Mouse (Mus musculus): Measurements from ENCODE around the gene Traf3. TPM values are rescaled to one million over a fixed set of nuclear protein-coding genes. Genes with fewer than 3 reads are reported as not detected.

Gene Traf3
- polyA plus RNA-seq, 1 experiment: 29.8 TPM

DNA sequence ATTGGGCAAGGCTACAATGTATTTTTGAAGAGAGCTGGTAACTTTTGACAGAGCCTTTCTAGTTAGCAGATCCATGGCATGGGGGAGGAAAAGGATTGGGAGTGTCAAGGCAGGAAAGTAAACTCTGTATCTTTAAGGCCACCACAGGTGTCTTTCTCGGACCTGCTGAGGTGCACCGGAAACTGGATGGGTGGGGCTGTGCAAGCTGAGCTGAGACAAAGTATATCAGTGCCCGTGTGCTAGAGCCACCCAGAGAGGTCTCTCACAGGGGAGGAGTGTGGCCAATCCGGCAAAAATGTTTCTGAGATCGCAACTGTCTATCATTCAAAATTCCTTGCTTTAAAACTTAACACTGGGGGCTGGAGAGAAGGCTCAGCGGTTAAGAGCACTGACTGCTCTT is 69.5 kb downstream of the Traf3 start:
- 95% methylated on average over 6 of the region's 6 CpGs for whole genome bisulfite sequencing
- no peak overlapping the region for H3K4me3 ChIP-seq (replicated peaks; ENCODE audit: insufficient read depth, low read depth, low read length)

DNA sequence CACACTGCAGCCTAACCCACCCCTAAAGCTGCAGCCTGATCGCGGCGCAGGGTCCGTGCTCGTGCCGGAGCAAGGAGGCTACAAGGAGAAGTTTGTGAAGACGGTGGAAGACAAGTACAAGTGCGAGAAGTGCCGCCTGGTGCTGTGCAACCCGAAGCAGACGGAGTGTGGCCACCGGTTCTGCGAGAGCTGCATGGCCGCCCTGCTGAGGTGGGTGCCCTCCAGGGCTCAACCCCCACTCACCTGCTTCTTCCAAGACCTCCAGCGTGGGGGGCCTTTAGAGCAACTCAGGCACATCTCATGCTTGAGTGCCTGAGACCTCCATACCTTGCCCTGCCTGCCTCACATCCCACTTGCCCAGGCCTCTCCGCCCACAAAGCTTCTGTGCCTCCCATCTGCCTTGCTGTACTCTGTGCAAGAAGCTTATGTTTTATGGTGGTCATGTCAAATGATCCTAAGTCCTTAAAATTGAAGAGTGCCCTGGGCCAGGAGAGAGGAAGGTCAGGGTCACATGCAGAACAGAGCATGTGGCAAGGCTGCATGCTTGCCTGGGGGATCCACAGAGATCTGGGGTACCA is 71.5 kb downstream of the Traf3 start:
- DNase-seq: no peak
- Histone ChIP-seq H3K27me3 (ENCODE audit: control insufficient read depth, insufficient read depth, low read length) (no peaks in the 10 kb centered on the region), H3K27ac (ENCODE audit: insufficient read depth, low read length) (no peak overlapping the region), H3K4me3 (replicated peaks; ENCODE audit: insufficient read depth, low read depth, low read length) (no peak overlapping the region), H3K4me1 (ENCODE audit: control insufficient read depth, insufficient read depth, low read length) (peaks cover 34% of the 10 kb centered on the region)
- 95% methylated on average over 16 of the region's 16 CpGs for WGBS
- no peak for TF ChIP-seq POLR2A (IDR thresholded peaks at IDR 0.05; ENCODE audit: borderline replicate concordance, insufficient read depth, low read length)
- TF ChIP-seq CTCF (IDR thresholded peaks at IDR 0.05; ENCODE audit: borderline replicate concordance, insufficient read depth, low read depth, low read length): no peak

More for the DNA sequence above, 69.5 kb downstream of the Traf3 start:
- no peak for DNase-seq
- H3K27me3 ChIP-seq (ENCODE audit: control insufficient read depth, insufficient read depth, low read length): no peaks in the 10 kb centered on the region
- H3K27ac ChIP-seq (ENCODE audit: insufficient read depth, low read length): no peak overlapping the region
- TF ChIP-seq POLR2A (IDR thresholded peaks at IDR 0.05; ENCODE audit: borderline replicate concordance, insufficient read depth, low read length) (no peak), CTCF (IDR thresholded peaks at IDR 0.05; ENCODE audit: borderline replicate concordance, insufficient read depth, low read depth, low read length) (no peak)
- H3K4me1 ChIP-seq (ENCODE audit: control insufficient read depth, insufficient read depth, low read length): peaks cover 23% of the 10 kb centered on the region

DNA sequence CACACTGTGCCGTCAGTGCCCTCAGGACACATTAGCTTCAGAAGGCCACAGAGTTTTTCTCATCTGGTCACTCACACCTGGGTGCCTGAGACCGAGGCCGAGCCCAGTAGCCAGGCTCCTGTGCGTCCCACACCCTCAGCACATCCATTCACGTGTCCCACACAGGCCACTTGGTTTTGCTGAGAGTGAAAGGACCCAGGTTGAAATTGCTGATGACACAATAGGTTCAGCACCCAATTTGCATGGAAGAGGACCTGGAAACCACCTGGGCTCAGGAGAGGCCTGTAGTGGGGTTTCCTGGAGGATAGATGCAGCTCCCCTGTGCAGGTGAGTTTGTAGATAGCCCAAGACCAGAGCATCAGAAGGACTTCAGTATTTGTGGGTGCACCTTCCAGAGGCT is 72.2 kb downstream of the Traf3 start:
- no peak for TF ChIP-seq POLR2A (IDR thresholded peaks at IDR 0.05; ENCODE audit: borderline replicate concordance, insufficient read depth, low read length)
- TF ChIP-seq CTCF (IDR thresholded peaks at IDR 0.05; ENCODE audit: borderline replicate concordance, insufficient read depth, low read depth, low read length): no peak
- no peak for DNase-seq
- no peak overlapping the region for H3K27ac ChIP-seq (ENCODE audit: insufficient read depth, low read length)
- WGBS: 92% methylated on average over 5 of the region's 5 CpGs
- no peak overlapping the region for H3K4me3 ChIP-seq (replicated peaks; ENCODE audit: insufficient read depth, low read depth, low read length)
- peaks cover 39% of the 10 kb centered on the region for H3K4me1 ChIP-seq (ENCODE audit: control insufficient read depth, insufficient read depth, low read length)
- no peaks in the 10 kb centered on the region for H3K27me3 ChIP-seq (ENCODE audit: control insufficient read depth, insufficient read depth, low read length)

DNA sequence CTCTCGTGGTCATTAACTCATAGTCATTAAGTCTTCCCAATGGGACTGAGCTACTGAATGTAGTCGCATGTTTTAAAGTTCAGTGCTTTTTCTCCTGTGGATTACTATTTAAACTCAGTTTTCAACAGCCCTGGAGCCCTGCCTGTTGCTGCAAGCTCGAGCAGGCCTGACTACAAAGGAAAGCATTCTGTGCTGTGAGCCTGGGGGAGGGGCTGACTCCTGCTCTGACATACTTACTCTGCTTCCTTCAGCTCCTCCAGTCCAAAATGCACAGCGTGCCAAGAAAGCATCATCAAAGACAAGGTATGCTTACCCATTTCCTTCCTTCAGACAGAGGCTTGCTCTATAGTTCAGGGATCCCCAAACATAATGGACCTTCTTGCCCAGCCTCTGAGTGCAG is 72.6 kb downstream of the Traf3 start:
- Histone ChIP-seq H3K4me3 (replicated peaks; ENCODE audit: insufficient read depth, low read depth, low read length) (no peak overlapping the region), H3K4me1 (ENCODE audit: control insufficient read depth, insufficient read depth, low read length) (peaks cover 42% of the 10 kb centered on the region), H3K27me3 (ENCODE audit: control insufficient read depth, insufficient read depth, low read length) (no peaks in the 10 kb centered on the region), H3K27ac (ENCODE audit: insufficient read depth, low read length) (no peak overlapping the region)
- WGBS: 47% methylated on average over 4 of the region's 4 CpGs
- TF ChIP-seq CTCF (IDR thresholded peaks at IDR 0.05; ENCODE audit: borderline replicate concordance, insufficient read depth, low read depth, low read length): no peak
- TF ChIP-seq POLR2A (IDR thresholded peaks at IDR 0.05; ENCODE audit: borderline replicate concordance, insufficient read depth, low read length): no peak
- DNase-seq: no peak

DNA sequence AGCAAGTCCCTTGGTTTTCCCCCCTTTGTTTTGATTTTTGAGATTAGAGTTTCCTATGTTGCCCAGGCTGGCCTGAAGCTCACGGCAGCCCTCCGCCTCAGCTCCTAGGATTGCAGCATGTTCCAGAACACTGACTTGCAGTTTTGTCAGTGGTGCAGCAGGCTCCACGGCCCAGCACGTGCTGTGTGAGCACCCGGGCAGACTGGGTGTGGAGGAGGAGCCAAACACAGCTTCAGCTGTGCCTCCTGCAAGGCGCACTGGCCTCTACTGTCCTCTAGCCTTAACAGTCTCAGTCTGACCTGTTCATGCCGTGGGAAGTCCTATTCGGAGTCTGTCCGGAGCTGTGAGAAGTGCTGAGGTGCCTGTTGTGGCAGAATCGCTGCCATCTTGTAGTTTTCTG is 73.8 kb downstream of the Traf3 start:
- no peak for DNase-seq
- Histone ChIP-seq H3K4me1 (ENCODE audit: control insufficient read depth, insufficient read depth, low read length) (peaks cover 48% of the 10 kb centered on the region), H3K27me3 (ENCODE audit: control insufficient read depth, insufficient read depth, low read length) (no peaks in the 10 kb centered on the region), H3K27ac (ENCODE audit: insufficient read depth, low read length) (no peak overlapping the region), H3K4me3 (replicated peaks; ENCODE audit: insufficient read depth, low read depth, low read length) (no peak overlapping the region)
- 72% methylated on average over 10 of the region's 10 CpGs for WGBS
- TF ChIP-seq POLR2A (IDR thresholded peaks at IDR 0.05; ENCODE audit: borderline replicate concordance, insufficient read depth, low read length): no peak
- TF ChIP-seq CTCF (IDR thresholded peaks at IDR 0.05; ENCODE audit: borderline replicate concordance, insufficient read depth, low read depth, low read length): no peak

DNA sequence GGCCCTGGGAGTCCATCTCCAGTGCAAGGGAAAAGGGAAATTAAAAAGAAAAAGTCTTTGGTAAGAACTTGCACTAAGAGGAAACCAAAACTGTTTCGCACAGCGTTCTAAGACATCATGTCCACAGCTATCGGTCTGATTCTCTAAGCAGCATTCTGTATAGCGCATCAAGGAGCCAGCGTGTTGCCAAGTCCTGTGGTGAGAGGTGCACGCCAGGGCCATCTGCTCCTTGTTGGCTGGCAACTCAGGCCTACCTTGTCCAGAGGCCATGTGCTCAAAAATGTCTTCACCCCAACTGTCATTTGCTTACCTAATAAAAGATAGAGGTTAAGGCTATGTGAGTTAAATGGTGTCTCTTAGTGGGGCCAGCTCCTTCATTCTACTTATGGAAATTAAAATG is 75.7 kb downstream of the Traf3 start:
- H3K4me3 ChIP-seq (replicated peaks; ENCODE audit: insufficient read depth, low read depth, low read length): peak overlapping the region; percentile 30
- H3K27ac ChIP-seq (ENCODE audit: insufficient read depth, low read length): peak overlapping the region; percentile 52; the same call in 1 of the 2 replicates
- WGBS: 17% methylated on average over 6 of the region's 6 CpGs

DNA sequence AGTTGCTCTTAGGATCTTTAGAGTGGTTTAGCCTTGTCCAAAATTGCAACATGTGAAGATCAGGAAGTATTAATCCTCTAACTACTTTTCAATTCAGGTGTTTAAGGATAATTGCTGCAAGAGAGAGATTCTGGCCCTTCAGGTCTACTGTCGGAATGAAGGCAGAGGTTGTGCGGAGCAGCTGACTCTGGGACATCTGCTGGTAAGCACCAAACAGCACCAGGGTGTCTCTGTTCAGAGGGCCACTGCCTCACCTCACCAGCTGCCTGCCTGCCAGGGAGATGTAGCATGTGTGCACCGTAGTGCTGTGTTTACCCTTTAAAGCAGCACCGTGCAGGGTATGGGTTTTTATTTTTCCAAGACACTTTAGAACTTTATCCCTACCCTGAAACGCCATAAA is 76.2 kb downstream of the Traf3 start:
- peak in 1 of 2 experiments; percentile 43 for DNase-seq
- TF ChIP-seq CTCF (IDR thresholded peaks at IDR 0.05; ENCODE audit: borderline replicate concordance, insufficient read depth, low read depth, low read length): no peak
- TF ChIP-seq POLR2A (IDR thresholded peaks at IDR 0.05; ENCODE audit: borderline replicate concordance, insufficient read depth, low read length): no peak
- H3K4me1 ChIP-seq (ENCODE audit: control insufficient read depth, insufficient read depth, low read length): peaks cover 60% of the 10 kb centered on the region
- WGBS: 43% methylated on average over 5 of the region's 5 CpGs
- no peaks in the 10 kb centered on the region for H3K27me3 ChIP-seq (ENCODE audit: control insufficient read depth, insufficient read depth, low read length)
- peak overlapping the region; percentile 42 for H3K27ac ChIP-seq (ENCODE audit: insufficient read depth, low read length)
- no peak overlapping the region for H3K4me3 ChIP-seq (replicated peaks; ENCODE audit: insufficient read depth, low read depth, low read length)

More for the DNA sequence above, 75.7 kb downstream of the Traf3 start:
- H3K27me3 ChIP-seq (ENCODE audit: control insufficient read depth, insufficient read depth, low read length): no peaks in the 10 kb centered on the region
- TF ChIP-seq CTCF (IDR thresholded peaks at IDR 0.05; ENCODE audit: borderline replicate concordance, insufficient read depth, low read depth, low read length) (0 out of 2 replicates have a peak, but pooled peaks have one; percentile 3), POLR2A (IDR thresholded peaks at IDR 0.05; ENCODE audit: borderline replicate concordance, insufficient read depth, low read length) (peak; percentile 48; the same call in 1 of the 2 replicates)
- DNase-seq: peak; percentile 96 to 98
- peaks cover 57% of the 10 kb centered on the region for H3K4me1 ChIP-seq (ENCODE audit: control insufficient read depth, insufficient read depth, low read length)

DNA sequence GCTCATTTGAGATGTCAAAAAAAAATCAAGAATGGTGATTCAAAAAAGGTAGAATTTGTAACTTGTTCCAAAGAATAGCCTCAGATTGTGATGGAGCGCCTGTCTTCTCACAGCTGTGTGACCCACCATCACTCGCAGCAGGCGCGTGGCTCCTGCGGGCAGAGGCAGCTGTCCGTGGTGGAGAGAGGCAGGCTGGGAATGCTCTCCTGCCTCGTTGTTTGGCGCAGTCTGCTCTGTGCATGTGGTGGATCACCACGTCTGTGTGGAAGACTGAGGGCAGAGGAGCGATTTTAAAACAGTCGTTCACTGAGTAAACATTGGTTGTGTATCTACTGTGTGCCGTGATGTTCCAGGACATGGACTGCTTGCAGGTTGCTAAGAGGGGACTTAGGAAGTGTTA is 77.6 kb downstream of the Traf3 start:
- H3K27ac ChIP-seq (ENCODE audit: insufficient read depth, low read length): no peak overlapping the region
- H3K4me1 ChIP-seq (ENCODE audit: control insufficient read depth, insufficient read depth, low read length): peaks cover 54% of the 10 kb centered on the region
- TF ChIP-seq CTCF (IDR thresholded peaks at IDR 0.05; ENCODE audit: borderline replicate concordance, insufficient read depth, low read depth, low read length): no peak
- TF ChIP-seq POLR2A (IDR thresholded peaks at IDR 0.05; ENCODE audit: borderline replicate concordance, insufficient read depth, low read length): no peak
- H3K27me3 ChIP-seq (ENCODE audit: control insufficient read depth, insufficient read depth, low read length): no peaks in the 10 kb centered on the region
- 62% methylated on average over 12 of the region's 12 CpGs for WGBS
- DNase-seq: no peak
- H3K4me3 ChIP-seq (replicated peaks; ENCODE audit: insufficient read depth, low read depth, low read length): no peak overlapping the region

Data from cerebellum, adult 2 months (tissue).